Mouse (Mus musculus): ENCODE results near the gene Olfr366. TPM values are rescaled to one million over a fixed set of nuclear protein-coding genes. Genes with fewer than 3 reads are reported as not detected.

The Olfr366 gene
- not detected for polyA plus RNA-seq (2017; shearing (Covaris generic))

GRCm38 (mm10) chr2:37211274-37211673 lies at the start of gene Olfr366:
TSS of gene Olfr366 (plus strand) at chr2:37211574.

DNA sequence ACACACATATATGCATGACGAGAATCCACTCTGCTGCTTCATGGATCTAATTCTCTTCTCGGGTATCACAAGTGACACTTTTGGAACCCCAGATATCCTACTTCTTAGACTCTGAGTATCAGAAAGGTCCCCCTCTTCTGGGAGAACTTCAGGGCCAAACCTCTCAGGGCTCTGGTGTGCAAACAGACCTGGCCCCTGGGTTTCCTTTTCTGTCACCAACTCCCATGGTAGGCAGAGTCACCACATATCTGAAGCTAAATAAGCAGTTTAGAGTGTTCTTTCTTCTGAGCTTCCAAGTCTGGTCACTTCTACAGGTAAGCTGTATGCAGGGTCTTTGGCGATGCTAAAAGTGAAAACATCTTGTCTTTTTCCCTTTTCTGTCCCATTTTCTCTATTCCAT lies 23.5 kb upstream of the Olfr366 start, which contains the start of gene Olfr365:
Gene Olfr365, plus strand, starts transcription at position 301 of the 400 bp plus-strand sequence.

Other genes with a start within 250 kb of the Olfr366 start
- not detected for gene Olfr357, start 217.7 kb upstream of the Olfr366 start, polyA plus RNA-seq (2017; shearing (Covaris generic))
- not detected for gene Olfr358, start 202.2 kb upstream of the Olfr366 start, polyA plus RNA-seq (2017; shearing (Covaris generic))
- not detected for gene Olfr360, start 145.8 kb upstream of the Olfr366 start, polyA plus RNA-seq (2017; shearing (Covaris generic))
- gene Olfr361, start 122.3 kb upstream of the Olfr366 start, polyA plus RNA-seq (2017; shearing (Covaris generic)) = not detected
- not detected for gene Olfr362, start 93.7 kb upstream of the Olfr366 start, polyA plus RNA-seq (2017; shearing (Covaris generic))
- gene Olfr364-ps1, start 72.3 kb upstream of the Olfr366 start, polyA plus RNA-seq (2017; shearing (Covaris generic)) = not detected
- gene Olfr365, start 23.4 kb upstream of the Olfr366 start, polyA plus RNA-seq (2017; shearing (Covaris generic)) = not detected
- not detected for gene Olfr368, start 114.9 kb downstream of the Olfr366 start, polyA plus RNA-seq (2017; shearing (Covaris generic))
- 37.6 TPM for gene Pdcl, start 147.8 kb downstream of the Olfr366 start, polyA plus RNA-seq (2017; shearing (Covaris generic))
- 28.2 TPM for gene Rc3h2, start 211.3 kb downstream of the Olfr366 start, polyA plus RNA-seq (2017; shearing (Covaris generic))
- gene Zbtb26, start 231.6 kb downstream of the Olfr366 start, polyA plus RNA-seq (2017; shearing (Covaris generic)) = 8.1 TPM
- gene Zbtb6, start 231.6 kb downstream of the Olfr366 start, polyA plus RNA-seq (2017; shearing (Covaris generic)) = 7.4 TPM
- gene Rabgap1, start 231.7 kb downstream of the Olfr366 start, polyA plus RNA-seq (2017; shearing (Covaris generic)) = 90.5 TPM